Mouse (Mus musculus): Measurements from ENCODE around the gene Pspn.

The Pspn gene

GRCm38 (mm10) chr17:56999968-57000609, at the start of gene Pspn:
Pspn (minus strand) TSS chr17:57000018.
- no peak for DNase-seq (ENCODE audit: low spot score)

GRCm38 (mm10) chr17:57048816-57049215, 49.0 kb upstream of the Pspn start:
- DNase-seq (ENCODE audit: low spot score): no peak

GRCm38 (mm10) chr17:57047406-57047805, 47.6 kb upstream of the Pspn start:
- DNase-seq (ENCODE audit: low spot score): no peak

GRCm38 (mm10) chr17:57041554-57041953, 41.7 kb upstream of the Pspn start, which contains the start of gene Slc25a41:
Slc25a41 (minus strand) TSS chr17:57041654.
- DNase-seq (ENCODE audit: low spot score): no peak

- no peak for DNase-seq (ENCODE audit: low spot score)
These were observed 39.2 kb upstream of the Pspn start for GRCm38 (mm10) chr17:57038978-57039377.

GRCm38 (mm10) chr17:57032854-57033253, 33.0 kb upstream of the Pspn start:
- DNase-seq (ENCODE audit: low spot score): no peak

- peak; percentile 100 for DNase-seq (ENCODE audit: low spot score)
These were observed 32.0 kb upstream of the Pspn start for GRCm38 (mm10) chr17:57031661-57032420.

- no peak for DNase-seq (ENCODE audit: low spot score)
These were observed 31.3 kb upstream of the Pspn start, which contains the start of gene Khsrp for GRCm38 (mm10) chr17:57030931-57031660. Khsrp (minus strand) TSS chr17:57031522.

GRCm38 (mm10) chr17:57029691-57030090, 29.9 kb upstream of the Pspn start:
- DNase-seq (ENCODE audit: low spot score): no peak

GRCm38 (mm10) chr17:57027471-57027870, 27.7 kb upstream of the Pspn start:
- no peak for DNase-seq (ENCODE audit: low spot score)

- DNase-seq (ENCODE audit: low spot score): no peak
These were observed 21.1 kb upstream of the Pspn start for GRCm38 (mm10) chr17:57020960-57021359.

- DNase-seq (ENCODE audit: low spot score): no peak
These were observed 19.9 kb upstream of the Pspn start for GRCm38 (mm10) chr17:57019693-57020092.

- no peak for DNase-seq (ENCODE audit: low spot score)
These were observed 12.5 kb upstream of the Pspn start for GRCm38 (mm10) chr17:57012245-57012795.

GRCm38 (mm10) chr17:57011236-57012141, 11.7 kb upstream of the Pspn start, which contains the start of the genes Gtf2f1 and Gm17949:
Gtf2f1 (minus strand) TSS chr17:57011288.
Gm17949 (plus strand) TSS chr17:57011469.
- peak; percentile 92 for DNase-seq (ENCODE audit: low spot score)

GRCm38 (mm10) chr17:57010911-57011235, 11.1 kb upstream of the Pspn start:
- no peak for DNase-seq (ENCODE audit: low spot score)

- DNase-seq (ENCODE audit: low spot score): no peak
These were observed 7.5 kb upstream of the Pspn start for GRCm38 (mm10) chr17:57007137-57007905.

GRCm38 (mm10) chr17:57003994-57004393, 4.2 kb upstream of the Pspn start:
- no peak for DNase-seq (ENCODE audit: low spot score)

- DNase-seq (ENCODE audit: low spot score): no peak
These were observed 1.4 kb upstream of the Pspn start for GRCm38 (mm10) chr17:57001228-57001627.

- DNase-seq (ENCODE audit: low spot score): peak; percentile 52
These were observed 404 bp downstream of the Pspn start for GRCm38 (mm10) chr17:56999414-56999813.

- peak; percentile 97 for DNase-seq (ENCODE audit: low spot score)
These were observed 2.7 kb downstream of the Pspn start, which contains the start of gene Alkbh7 for GRCm38 (mm10) chr17:56997029-56997667. Alkbh7 (plus strand) TSS chr17:56997339.

Data from ovary, adult 18-20 months (tissue).